Mouse (Mus musculus): ENCODE results near the gene Fhdc1. TPM values are rescaled to one million over a fixed set of nuclear protein-coding genes. Genes with fewer than 3 reads are reported as not detected.

Fhdc1 gene
- polyA plus RNA-seq, 1 experiment from 2014 or later, result 2.2 TPM

DNA sequence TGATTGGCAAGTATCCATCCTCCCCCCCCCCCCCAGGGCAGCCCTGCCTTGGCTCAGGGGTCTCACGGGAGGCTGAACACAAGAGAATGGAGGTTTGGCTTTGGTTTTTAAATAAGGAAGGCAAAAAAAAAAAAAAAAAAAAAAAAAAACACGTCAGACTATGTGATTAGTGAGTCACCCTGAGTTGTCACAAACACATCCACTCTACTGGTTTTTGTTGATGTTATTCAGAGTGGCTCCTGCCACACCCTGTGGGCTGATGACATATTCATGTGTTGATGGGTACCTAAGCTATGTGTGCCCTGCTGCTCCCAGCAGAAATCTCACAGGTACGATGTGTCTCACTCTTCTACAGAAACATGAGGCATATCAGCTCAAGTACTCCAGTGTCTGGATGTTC lies 29.6 kb downstream of the Fhdc1 start:
- Histone ChIP-seq H3K9me3 (ENCODE audit: control insufficient read depth, low read length) (no peaks in the 10 kb centered on the region), H3K4me2 (ENCODE audit: low read depth, severe bottlenecking) (no peak overlapping the region), H3K4me1 (ENCODE audit: control insufficient read depth, insufficient read depth, low read length) (0 out of 2 replicates have a peak, but pooled peaks cover 2% of the 10 kb centered on the region), H3K36me3 (ENCODE audit: control insufficient read depth, insufficient read depth, low read length) (no peaks in the 10 kb centered on the region), H3K27ac (replicated peaks; ENCODE audit: low read depth, low read length) (no peak overlapping the region), H3K9ac (ENCODE audit: low read length) (no peak overlapping the region), H3K27me3 (ENCODE audit: control insufficient read depth, insufficient read depth, low read length) (no peaks in the 10 kb centered on the region), H3K4me3 (ENCODE audit: low read depth, low read length) (no peak overlapping the region)
- ATAC-seq (ENCODE audit: insufficient number of reproducible peaks, low FRiP score, low TSS enrichment, low read depth) (no peak), DNase-seq (ENCODE audit: low spot score) (no peak)
- 75% methylated on average over 3 of the region's 3 CpGs for WGBS

DNA sequence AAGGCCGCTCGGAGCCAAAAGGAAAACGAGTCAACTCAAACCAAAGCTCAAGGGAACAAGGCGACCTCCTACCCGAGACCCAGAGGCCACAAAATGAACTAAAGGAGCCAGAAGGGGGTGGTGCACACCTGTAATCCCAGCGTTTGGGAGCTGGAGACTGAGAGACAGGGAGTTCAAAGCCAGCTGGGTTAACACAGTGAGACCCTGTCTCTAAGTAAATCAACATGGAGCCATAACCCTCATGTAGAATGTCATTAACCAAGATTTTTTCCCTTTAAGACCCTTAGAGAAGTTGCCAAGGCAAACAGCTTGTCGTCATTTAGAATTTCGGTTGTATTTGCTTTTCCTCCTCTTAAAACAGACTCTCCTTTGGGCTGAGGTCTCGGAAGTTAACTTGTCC lies 31.2 kb downstream of the Fhdc1 start:
- Histone ChIP-seq H3K36me3 (ENCODE audit: control insufficient read depth, insufficient read depth, low read length) (no peaks in the 10 kb centered on the region), H3K4me2 (ENCODE audit: low read depth, severe bottlenecking) (no peak overlapping the region), H3K27me3 (ENCODE audit: control insufficient read depth, insufficient read depth, low read length) (0 out of 2 replicates have a peak, but pooled peaks cover 2% of the 10 kb centered on the region), H3K9ac (ENCODE audit: low read length) (no peak overlapping the region), H3K4me1 (ENCODE audit: control insufficient read depth, insufficient read depth, low read length) (0 out of 2 replicates have a peak, but pooled peaks cover 2% of the 10 kb centered on the region), H3K4me3 (ENCODE audit: low read depth, low read length) (no peak overlapping the region), H3K27ac (replicated peaks; ENCODE audit: low read depth, low read length) (no peak overlapping the region), H3K9me3 (ENCODE audit: control insufficient read depth, low read length) (no peaks in the 10 kb centered on the region)
- 78% methylated on average over 9 of the region's 9 CpGs for WGBS
- DNase-seq (ENCODE audit: low spot score) (no peak), ATAC-seq (ENCODE audit: insufficient number of reproducible peaks, low FRiP score, low TSS enrichment, low read depth) (no peak)

DNA sequence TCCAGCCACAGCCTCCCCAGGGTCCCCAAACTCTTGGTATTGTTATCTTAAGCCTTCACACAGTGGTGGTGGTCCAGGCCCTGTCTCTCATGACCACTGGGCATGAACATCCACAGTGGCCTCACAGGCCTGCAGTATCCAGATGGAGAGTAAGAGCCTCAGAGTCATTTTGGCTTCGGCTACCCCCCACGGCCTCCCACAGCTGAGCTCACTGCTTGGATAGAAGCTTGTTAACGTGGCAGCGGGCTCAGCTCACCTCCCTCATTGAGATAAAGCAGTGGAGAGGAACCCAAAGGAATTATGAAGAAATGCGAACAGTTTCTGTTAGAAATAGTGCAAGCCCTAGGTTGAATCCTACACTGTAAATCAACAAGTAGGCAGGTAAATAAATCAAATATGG lies 32.4 kb downstream of the Fhdc1 start:
- ATAC-seq (ENCODE audit: insufficient number of reproducible peaks, low FRiP score, low TSS enrichment, low read depth), result no peak
- Histone ChIP-seq H3K9ac (ENCODE audit: low read length) (no peak overlapping the region), H3K36me3 (ENCODE audit: control insufficient read depth, insufficient read depth, low read length) (no peaks in the 10 kb centered on the region), H3K4me1 (ENCODE audit: control insufficient read depth, insufficient read depth, low read length) (0 out of 2 replicates have a peak, but pooled peaks cover 2% of the 10 kb centered on the region), H3K27me3 (ENCODE audit: control insufficient read depth, insufficient read depth, low read length) (0 out of 2 replicates have a peak, but pooled peaks cover 2% of the 10 kb centered on the region), H3K9me3 (ENCODE audit: control insufficient read depth, low read length) (no peaks in the 10 kb centered on the region), H3K27ac (replicated peaks; ENCODE audit: low read depth, low read length) (no peak overlapping the region), H3K4me3 (ENCODE audit: low read depth, low read length) (no peak overlapping the region), H3K4me2 (ENCODE audit: low read depth, severe bottlenecking) (no peak overlapping the region)
- no peak for DNase-seq (ENCODE audit: low spot score)
- WGBS, result 77% methylated on average over 5 of the region's 5 CpGs

DNA sequence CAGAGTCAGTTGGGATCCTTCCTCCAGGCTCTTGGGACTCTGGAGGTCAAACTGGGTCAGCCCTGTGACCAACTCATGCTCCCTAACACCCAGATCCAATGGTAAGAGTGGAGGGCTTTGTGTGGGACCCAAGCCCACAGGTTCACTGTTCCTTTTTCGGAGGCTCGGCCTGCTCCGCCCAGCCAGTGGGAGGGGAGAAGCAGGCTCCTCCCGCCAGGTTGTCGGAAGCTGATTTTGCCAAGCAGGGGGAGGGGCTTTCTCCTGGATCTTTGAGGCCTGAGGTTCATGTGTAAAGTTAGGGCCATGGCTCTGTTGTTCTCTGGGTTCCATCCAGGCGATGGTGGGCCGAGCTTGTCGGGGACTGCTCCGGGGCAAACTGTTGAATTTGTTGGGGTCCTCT lies 34.4 kb downstream of the Fhdc1 start:
- Histone ChIP-seq H3K27ac (replicated peaks; ENCODE audit: low read depth, low read length) (no peak overlapping the region), H3K4me2 (ENCODE audit: low read depth, severe bottlenecking) (peak overlapping the region; percentile 31; the same call in 1 of the 2 replicates), H3K9ac (ENCODE audit: low read length) (peak overlapping the region; percentile 22; the same call in 1 of the 2 replicates), H3K4me3 (ENCODE audit: low read depth, low read length) (no peak overlapping the region), H3K9me3 (ENCODE audit: control insufficient read depth, low read length) (no peaks in the 10 kb centered on the region), H3K27me3 (ENCODE audit: control insufficient read depth, insufficient read depth, low read length) (0 out of 2 replicates have a peak, but pooled peaks cover 2% of the 10 kb centered on the region), H3K36me3 (ENCODE audit: control insufficient read depth, insufficient read depth, low read length) (no peaks in the 10 kb centered on the region), H3K4me1 (ENCODE audit: control insufficient read depth, insufficient read depth, low read length) (0 out of 2 replicates have a peak, but pooled peaks cover 2% of the 10 kb centered on the region)
- 12% methylated on average over 9 of the region's 9 CpGs for WGBS
- peak; percentile 57; the same call in 1 of the 2 replicates for ATAC-seq (ENCODE audit: insufficient number of reproducible peaks, low FRiP score, low TSS enrichment, low read depth)
- peak; percentile 68 for DNase-seq (ENCODE audit: low spot score)

DNA sequence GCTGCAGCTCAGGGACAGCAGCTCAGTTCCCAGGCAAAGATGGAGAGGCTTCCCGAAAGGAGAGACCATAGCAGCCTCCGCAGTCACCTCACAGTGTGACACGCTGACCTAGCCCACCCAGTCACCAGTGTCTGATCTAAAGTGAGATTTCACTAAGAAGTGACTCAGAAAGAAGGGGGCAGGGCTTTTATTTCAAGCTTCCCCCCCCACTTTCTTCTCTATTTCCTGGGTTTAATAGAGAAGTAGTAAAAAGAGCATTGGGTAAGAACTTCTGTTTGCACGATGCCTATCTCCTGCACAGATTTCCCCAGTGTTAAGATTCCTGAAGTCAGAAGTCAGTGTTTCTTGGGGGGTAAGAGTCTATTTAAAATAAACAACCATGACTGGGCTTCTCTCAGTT lies 37.3 kb downstream of the Fhdc1 start:
- 80% methylated on average over 4 of the region's 4 CpGs for WGBS
- no peak overlapping the region for H3K9ac ChIP-seq (ENCODE audit: low read length)
- 0 out of 2 replicates have a peak, but pooled peaks cover 2% of the 10 kb centered on the region for H3K4me1 ChIP-seq (ENCODE audit: control insufficient read depth, insufficient read depth, low read length)
- H3K36me3 ChIP-seq (ENCODE audit: control insufficient read depth, insufficient read depth, low read length), result no peaks in the 10 kb centered on the region
- no peak overlapping the region for H3K4me3 ChIP-seq (ENCODE audit: low read depth, low read length)
- no peak overlapping the region for H3K4me2 ChIP-seq (ENCODE audit: low read depth, severe bottlenecking)
- H3K27me3 ChIP-seq (ENCODE audit: control insufficient read depth, insufficient read depth, low read length), result 0 out of 2 replicates have a peak, but pooled peaks cover 2% of the 10 kb centered on the region
- H3K27ac ChIP-seq (replicated peaks; ENCODE audit: low read depth, low read length), result no peak overlapping the region
- H3K9me3 ChIP-seq (ENCODE audit: control insufficient read depth, low read length), result no peaks in the 10 kb centered on the region
- DNase-seq (ENCODE audit: low spot score), result no peak
- no peak for ATAC-seq (ENCODE audit: insufficient number of reproducible peaks, low FRiP score, low TSS enrichment, low read depth)

DNA sequence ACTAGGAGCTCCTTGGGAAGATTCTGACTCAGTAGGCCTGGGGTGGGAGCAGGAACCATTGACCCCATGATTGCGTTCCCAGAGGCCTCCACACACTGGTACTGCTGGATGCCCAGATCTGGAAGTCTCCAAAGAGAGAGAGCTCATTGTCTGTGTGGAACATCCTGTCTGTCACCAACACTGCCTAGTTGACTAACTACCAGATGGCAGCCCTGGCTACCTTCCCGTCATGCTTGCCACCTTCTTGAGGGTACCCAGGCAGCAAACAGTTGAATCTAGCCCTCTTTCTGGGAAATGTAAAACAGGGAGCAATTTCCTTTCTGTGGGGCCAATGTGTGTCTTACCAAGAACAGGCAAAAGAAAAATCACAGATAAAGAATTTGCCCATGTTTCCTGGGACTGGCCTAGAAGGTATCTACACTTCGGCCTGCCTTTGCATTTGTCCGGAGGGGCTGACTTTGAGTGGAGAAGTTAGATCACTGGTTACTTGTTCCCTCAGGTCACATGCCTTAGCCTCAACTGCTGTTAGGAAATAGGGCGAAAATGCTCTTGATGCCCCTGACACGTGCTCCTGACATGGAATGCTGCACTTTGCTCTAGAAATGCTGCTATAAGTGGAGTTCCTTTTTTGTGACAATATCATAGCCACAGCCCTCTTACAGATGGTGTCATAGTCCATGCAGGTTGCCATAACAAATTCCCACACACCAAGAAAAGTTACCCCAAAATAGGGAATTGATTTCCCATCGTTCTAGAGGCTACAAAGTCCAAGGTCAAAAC lies 40.6 kb downstream of the Fhdc1 start:
- H3K4me2 ChIP-seq (ENCODE audit: low read depth, severe bottlenecking), result no peak overlapping the region
- H3K4me3 ChIP-seq (ENCODE audit: low read depth, low read length), result no peak overlapping the region
- no peaks in the 10 kb centered on the region for H3K9me3 ChIP-seq (ENCODE audit: control insufficient read depth, low read length)
- ATAC-seq (ENCODE audit: insufficient number of reproducible peaks, low FRiP score, low TSS enrichment, low read depth), result no peak
- DNase-seq (ENCODE audit: low spot score), result no peak
- H3K27ac ChIP-seq (replicated peaks; ENCODE audit: low read depth, low read length), result no peak overlapping the region
- WGBS, result 93% methylated on average over 7 of the region's 7 CpGs
- no peaks in the 10 kb centered on the region for H3K36me3 ChIP-seq (ENCODE audit: control insufficient read depth, insufficient read depth, low read length)
- H3K4me1 ChIP-seq (ENCODE audit: control insufficient read depth, insufficient read depth, low read length), result no peaks in the 10 kb centered on the region
- no peaks in the 10 kb centered on the region for H3K27me3 ChIP-seq (ENCODE audit: control insufficient read depth, insufficient read depth, low read length)
- H3K9ac ChIP-seq (ENCODE audit: low read length), result no peak overlapping the region

DNA sequence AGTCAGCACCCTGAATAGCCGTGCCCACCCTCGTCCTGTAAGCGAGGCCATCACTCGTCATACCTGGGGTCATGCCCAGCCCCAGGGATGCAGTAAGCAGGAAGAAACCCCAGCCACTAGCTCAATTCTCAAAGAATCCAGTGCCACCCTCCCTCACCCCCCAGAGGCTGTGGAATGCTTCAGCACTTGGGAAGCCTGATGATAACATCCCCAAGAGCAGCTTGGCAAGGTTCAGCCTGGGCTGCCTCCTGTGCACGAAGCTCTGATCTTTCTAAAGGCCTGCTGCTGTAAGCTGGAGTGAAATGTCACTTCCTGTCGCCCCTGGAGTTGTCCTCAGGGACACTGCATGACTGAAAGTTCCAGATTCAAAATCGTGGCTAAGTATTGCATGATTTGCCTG lies 41.4 kb downstream of the Fhdc1 start:
- ATAC-seq (ENCODE audit: insufficient number of reproducible peaks, low FRiP score, low TSS enrichment, low read depth) (no peak), DNase-seq (ENCODE audit: low spot score) (no peak)
- no peak overlapping the region for H3K4me3 ChIP-seq (ENCODE audit: low read depth, low read length)
- H3K4me1 ChIP-seq (ENCODE audit: control insufficient read depth, insufficient read depth, low read length), result 0 out of 2 replicates have a peak, but pooled peaks cover 3% of the 10 kb centered on the region
- H3K4me2 ChIP-seq (ENCODE audit: low read depth, severe bottlenecking), result no peak overlapping the region
- WGBS, result 84% methylated on average over 7 of the region's 7 CpGs
- no peak overlapping the region for H3K27ac ChIP-seq (replicated peaks; ENCODE audit: low read depth, low read length)
- H3K27me3 ChIP-seq (ENCODE audit: control insufficient read depth, insufficient read depth, low read length), result no peaks in the 10 kb centered on the region
- H3K9me3 ChIP-seq (ENCODE audit: control insufficient read depth, low read length), result no peaks in the 10 kb centered on the region
- no peak overlapping the region for H3K9ac ChIP-seq (ENCODE audit: low read length)
- no peaks in the 10 kb centered on the region for H3K36me3 ChIP-seq (ENCODE audit: control insufficient read depth, insufficient read depth, low read length)

DNA sequence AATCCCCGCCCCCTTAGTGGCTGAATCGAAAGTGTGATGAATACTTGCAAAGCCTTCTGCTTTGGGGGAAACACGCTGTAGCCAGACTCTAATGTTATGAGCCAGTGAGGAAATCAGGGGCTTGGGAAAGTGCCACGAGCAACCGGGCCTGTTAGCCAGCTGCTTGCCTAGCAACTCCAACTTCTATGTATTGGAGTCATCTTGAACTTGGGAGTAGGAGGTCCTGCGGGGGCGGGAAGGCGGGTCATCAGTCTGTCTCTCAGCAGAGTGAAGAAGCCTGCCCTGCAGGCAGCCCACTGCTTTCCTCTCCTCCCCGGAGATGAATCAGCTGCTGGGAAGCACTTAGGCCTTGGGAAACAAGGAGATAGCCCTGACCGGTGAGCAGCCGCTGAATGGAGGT lies 42.1 kb downstream of the Fhdc1 start:
- no peak for ATAC-seq (ENCODE audit: insufficient number of reproducible peaks, low FRiP score, low TSS enrichment, low read depth)
- no peak overlapping the region for H3K27ac ChIP-seq (replicated peaks; ENCODE audit: low read depth, low read length)

More for the DNA sequence above, 42.1 kb downstream of the Fhdc1 start:
- no peaks in the 10 kb centered on the region for H3K27me3 ChIP-seq (ENCODE audit: control insufficient read depth, insufficient read depth, low read length)
- H3K4me2 ChIP-seq (ENCODE audit: low read depth, severe bottlenecking), result no peak overlapping the region
- H3K9me3 ChIP-seq (ENCODE audit: control insufficient read depth, low read length), result no peaks in the 10 kb centered on the region
- no peak for DNase-seq (ENCODE audit: low spot score)
- no peaks in the 10 kb centered on the region for H3K36me3 ChIP-seq (ENCODE audit: control insufficient read depth, insufficient read depth, low read length)
- no peak overlapping the region for H3K4me3 ChIP-seq (ENCODE audit: low read depth, low read length)
- WGBS, result 68% methylated on average over 11 of the region's 11 CpGs
- 0 out of 2 replicates have a peak, but pooled peaks cover 3% of the 10 kb centered on the region for H3K4me1 ChIP-seq (ENCODE audit: control insufficient read depth, insufficient read depth, low read length)
- no peak overlapping the region for H3K9ac ChIP-seq (ENCODE audit: low read length)

Measured in limb, embryonic 11.5 days (tissue).